Mouse (Mus musculus): ENCODE measurements around the gene Rom1. TPM values are rescaled to one million over a fixed set of nuclear protein-coding genes. Genes with fewer than 3 reads are reported as not detected.

Rom1 gene
- polyA plus RNA-seq, 1 experiment = 10.4 TPM

DNA sequence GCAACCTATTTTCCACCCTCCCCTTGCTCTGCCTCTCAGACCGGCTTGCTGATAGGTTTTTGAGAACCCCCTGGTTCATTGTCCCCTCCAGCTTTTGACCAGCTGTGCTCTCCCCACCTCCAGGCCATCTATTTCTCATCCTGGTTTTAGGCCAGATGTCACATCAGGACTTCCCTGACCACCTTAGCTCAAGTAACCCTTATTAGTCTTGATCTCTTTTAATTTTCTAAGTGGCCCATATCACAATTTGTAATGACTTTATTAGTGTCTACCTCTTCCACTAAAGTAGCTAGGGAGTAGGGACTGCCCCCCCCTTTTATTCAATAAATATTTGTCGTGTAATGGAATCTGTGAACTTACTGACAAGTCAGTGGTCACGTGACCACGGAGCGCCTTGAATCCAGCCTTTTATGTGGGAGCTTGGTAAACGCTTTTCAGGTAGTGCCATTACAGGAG, 8.3 kb downstream of the Rom1 start:
- Histone ChIP-seq H3K36me3 (ENCODE audit: control insufficient read depth, insufficient read depth) (peaks cover 37% of the 10 kb centered on the region), H3K27me3 (ENCODE audit: control insufficient read depth, insufficient read depth, insufficient read length) (no peaks in the 10 kb centered on the region), H3K79me2 (ENCODE audit: control insufficient read depth, insufficient read depth) (peaks cover 42% of the 10 kb centered on the region), H3ac (ENCODE audit: control insufficient read depth, insufficient read length, low read depth) (peak overlapping the region; percentile 59), H3K79me3 (ENCODE audit: low read depth) (peaks cover 30% of the 10 kb centered on the region), H3K4me3 (ENCODE audit: insufficient read depth, poor library complexity, severe bottlenecking) (peak overlapping the region; percentile 83)
- TF ChIP-seq MYOG (IDR thresholded peaks at IDR 0.05; ENCODE audit: control insufficient read depth, extremely low read depth, insufficient read length) (no peak), USF1 (IDR thresholded peaks at IDR 0.05; ENCODE audit: low read depth) (peak; percentile 99)

- TF ChIP-seq FOSL1 (IDR thresholded peaks at IDR 0.05; ENCODE audit: insufficient read depth, low read length, poor library complexity, severe bottlenecking) (no peak), MAX (IDR thresholded peaks at IDR 0.05) (peak; percentile 65), MYOG (IDR thresholded peaks at IDR 0.05; ENCODE audit: control insufficient read depth, extremely low read depth, insufficient read length) (no peak), CEBPB (IDR thresholded peaks at IDR 0.05; ENCODE audit: low read depth) (no peak)
These were observed 9.0 kb downstream of the Rom1 start, which contains the start of gene B3gat3 for GRCm38 (mm10) chr19:8920073-8920736. B3gat3 (plus strand) TSS chr19:8920374.

DNA sequence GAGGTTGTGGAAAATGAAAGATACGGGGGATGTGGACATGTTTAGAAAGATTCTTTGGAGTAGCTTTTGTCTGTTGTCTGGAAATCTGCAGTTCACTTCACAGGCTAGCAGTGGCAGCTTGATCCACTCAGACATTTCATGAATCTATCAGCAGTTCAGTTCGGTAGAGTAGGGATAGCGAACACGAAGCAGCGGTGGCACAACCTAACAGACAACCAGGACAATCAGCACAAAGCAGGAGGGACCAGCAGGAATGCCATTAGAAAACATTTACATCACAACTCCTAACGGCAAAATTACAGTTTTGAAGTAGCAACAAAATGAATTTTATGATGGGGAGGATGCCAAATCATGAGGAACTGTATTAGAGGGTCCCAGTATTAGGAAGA, 9.5 kb downstream of the Rom1 start:
- no peak overlapping the region for H3ac ChIP-seq (ENCODE audit: control insufficient read depth, insufficient read length, low read depth)
- H3K36me3 ChIP-seq (ENCODE audit: control insufficient read depth, insufficient read depth) = peaks cover 49% of the 10 kb centered on the region
- H3K4me3 ChIP-seq (ENCODE audit: insufficient read depth, poor library complexity, severe bottlenecking) = no peak overlapping the region
- peaks cover 30% of the 10 kb centered on the region for H3K79me3 ChIP-seq (ENCODE audit: low read depth)
- peaks cover 42% of the 10 kb centered on the region for H3K79me2 ChIP-seq (ENCODE audit: control insufficient read depth, insufficient read depth)
- no peaks in the 10 kb centered on the region for H3K27me3 ChIP-seq (ENCODE audit: control insufficient read depth, insufficient read depth, insufficient read length)
- no peak for TF ChIP-seq MYOG (IDR thresholded peaks at IDR 0.05; ENCODE audit: control insufficient read depth, extremely low read depth, insufficient read length)
- TF ChIP-seq FOSL1 (IDR thresholded peaks at IDR 0.05; ENCODE audit: insufficient read depth, low read length, poor library complexity, severe bottlenecking) = no peak
- TF ChIP-seq CEBPB (IDR thresholded peaks at IDR 0.05; ENCODE audit: low read depth) = no peak
- no peak for TF ChIP-seq CTCF (IDR thresholded peaks at IDR 0.05; ENCODE audit: control insufficient read depth, insufficient read depth, insufficient read length)
- no peak for TF ChIP-seq MAX (IDR thresholded peaks at IDR 0.05)
- no peak for TF ChIP-seq MYOD1 (IDR thresholded peaks at IDR 0.05; ENCODE audit: control insufficient read depth, insufficient read length, low read depth)
- TF ChIP-seq USF1 (IDR thresholded peaks at IDR 0.05; ENCODE audit: low read depth) = no peak

More at GRCm38 (mm10) chr19:8920073-8920736, 9.0 kb downstream of the Rom1 start, which contains the start of gene B3gat3:
- H3K27me3 ChIP-seq (ENCODE audit: control insufficient read depth, insufficient read depth, insufficient read length) = no peaks in the 10 kb centered on the region
- peak within 1 kb of the TSS; percentile 83 for H3K4me3 ChIP-seq (ENCODE audit: insufficient read depth, poor library complexity, severe bottlenecking)
- H3ac ChIP-seq (ENCODE audit: control insufficient read depth, insufficient read length, low read depth) = peak within 1 kb of the TSS; percentile 59
- H3K79me3 ChIP-seq (ENCODE audit: low read depth) = peaks cover 30% of the 10 kb centered on the region
- H3K79me2 ChIP-seq (ENCODE audit: control insufficient read depth, insufficient read depth) = peaks cover 42% of the 10 kb centered on the region
- peaks cover 44% of the 10 kb centered on the region for H3K36me3 ChIP-seq (ENCODE audit: control insufficient read depth, insufficient read depth)

- no peak overlapping the region for H3ac ChIP-seq (ENCODE audit: control insufficient read depth, insufficient read length, low read depth)
- TF ChIP-seq MAX (IDR thresholded peaks at IDR 0.05) (no peak), FOSL1 (IDR thresholded peaks at IDR 0.05; ENCODE audit: insufficient read depth, low read length, poor library complexity, severe bottlenecking) (no peak), USF1 (IDR thresholded peaks at IDR 0.05; ENCODE audit: low read depth) (no peak), MYOD1 (IDR thresholded peaks at IDR 0.05; ENCODE audit: control insufficient read depth, insufficient read length, low read depth) (no peak), CTCF (IDR thresholded peaks at IDR 0.05; ENCODE audit: control insufficient read depth, insufficient read depth, insufficient read length) (no peak), CEBPB (IDR thresholded peaks at IDR 0.05; ENCODE audit: low read depth) (no peak), MYOG (IDR thresholded peaks at IDR 0.05; ENCODE audit: control insufficient read depth, extremely low read depth, insufficient read length) (no peak)
- H3K4me3 ChIP-seq (ENCODE audit: insufficient read depth, poor library complexity, severe bottlenecking) = no peak overlapping the region
- H3K27me3 ChIP-seq (ENCODE audit: control insufficient read depth, insufficient read depth, insufficient read length) = no peaks in the 10 kb centered on the region
- H3K79me3 ChIP-seq (ENCODE audit: low read depth) = peaks cover 30% of the 10 kb centered on the region
- H3K79me2 ChIP-seq (ENCODE audit: control insufficient read depth, insufficient read depth) = peaks cover 35% of the 10 kb centered on the region
- H3K36me3 ChIP-seq (ENCODE audit: control insufficient read depth, insufficient read depth) = peaks cover 56% of the 10 kb centered on the region
These were observed 10.2 kb downstream of the Rom1 start for GRCm38 (mm10) chr19:8919000-8919399.

GRCm38 (mm10) chr19:8914212-8914611, 14.9 kb downstream of the Rom1 start:
- Histone ChIP-seq H3K4me3 (ENCODE audit: insufficient read depth, poor library complexity, severe bottlenecking) (no peak overlapping the region), H3ac (ENCODE audit: control insufficient read depth, insufficient read length, low read depth) (no peak overlapping the region), H3K79me3 (ENCODE audit: low read depth) (no peaks in the 10 kb centered on the region), H3K36me3 (ENCODE audit: control insufficient read depth, insufficient read depth) (peaks cover 80% of the 10 kb centered on the region), H3K79me2 (ENCODE audit: control insufficient read depth, insufficient read depth) (no peaks in the 10 kb centered on the region), H3K27me3 (ENCODE audit: control insufficient read depth, insufficient read depth, insufficient read length) (no peaks in the 10 kb centered on the region)
- no peak for TF ChIP-seq MAX (IDR thresholded peaks at IDR 0.05)
- no peak for TF ChIP-seq MYOG (IDR thresholded peaks at IDR 0.05; ENCODE audit: control insufficient read depth, extremely low read depth, insufficient read length)
- TF ChIP-seq USF1 (IDR thresholded peaks at IDR 0.05; ENCODE audit: low read depth) = no peak
- no peak for TF ChIP-seq CTCF (IDR thresholded peaks at IDR 0.05; ENCODE audit: control insufficient read depth, insufficient read depth, insufficient read length)
- TF ChIP-seq MYOD1 (IDR thresholded peaks at IDR 0.05; ENCODE audit: control insufficient read depth, insufficient read length, low read depth) = no peak
- no peak for TF ChIP-seq FOSL1 (IDR thresholded peaks at IDR 0.05; ENCODE audit: insufficient read depth, low read length, poor library complexity, severe bottlenecking)
- TF ChIP-seq CEBPB (IDR thresholded peaks at IDR 0.05; ENCODE audit: low read depth) = no peak

GRCm38 (mm10) chr19:8911810-8912209, 17.3 kb downstream of the Rom1 start:
- H3K36me3 ChIP-seq (ENCODE audit: control insufficient read depth, insufficient read depth) = peaks cover 100% of the 10 kb centered on the region
- no peaks in the 10 kb centered on the region for H3K79me2 ChIP-seq (ENCODE audit: control insufficient read depth, insufficient read depth)
- H3K4me3 ChIP-seq (ENCODE audit: insufficient read depth, poor library complexity, severe bottlenecking) = no peak overlapping the region
- H3K27me3 ChIP-seq (ENCODE audit: control insufficient read depth, insufficient read depth, insufficient read length) = no peaks in the 10 kb centered on the region
- TF ChIP-seq MAX (IDR thresholded peaks at IDR 0.05) (no peak), CEBPB (IDR thresholded peaks at IDR 0.05; ENCODE audit: low read depth) (no peak), MYOD1 (IDR thresholded peaks at IDR 0.05; ENCODE audit: control insufficient read depth, insufficient read length, low read depth) (no peak), FOSL1 (IDR thresholded peaks at IDR 0.05; ENCODE audit: insufficient read depth, low read length, poor library complexity, severe bottlenecking) (no peak), MYOG (IDR thresholded peaks at IDR 0.05; ENCODE audit: control insufficient read depth, extremely low read depth, insufficient read length) (no peak), CTCF (IDR thresholded peaks at IDR 0.05; ENCODE audit: control insufficient read depth, insufficient read depth, insufficient read length) (no peak), USF1 (IDR thresholded peaks at IDR 0.05; ENCODE audit: low read depth) (no peak)
- H3K79me3 ChIP-seq (ENCODE audit: low read depth) = peaks cover 3% of the 10 kb centered on the region
- H3ac ChIP-seq (ENCODE audit: control insufficient read depth, insufficient read length, low read depth) = no peak overlapping the region
